Mouse (Mus musculus): ENCODE results near the gene Auts2.

The Auts2 gene

DNA sequence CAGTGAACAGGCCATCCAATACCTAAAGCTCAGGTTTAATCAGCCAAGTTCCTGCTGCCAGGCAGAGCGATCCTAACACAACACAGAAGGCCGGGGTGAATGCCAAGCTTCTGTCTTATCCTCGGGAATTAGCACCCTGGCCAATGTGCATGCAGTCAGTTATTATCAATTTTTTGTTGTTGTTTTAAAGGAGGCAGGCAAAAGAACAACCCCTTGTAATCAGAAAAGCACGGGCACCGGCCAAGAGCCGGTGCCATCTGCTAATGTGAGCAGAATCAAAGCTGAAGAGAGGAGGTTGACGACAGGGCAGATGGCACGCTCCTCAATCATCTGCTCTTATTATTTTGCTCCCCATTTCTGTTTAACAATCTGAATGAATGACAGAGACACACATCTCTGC is 373.1 kb downstream of the Auts2 start:
- no peak for DNase-seq (ENCODE audit: low read depth)

DNA sequence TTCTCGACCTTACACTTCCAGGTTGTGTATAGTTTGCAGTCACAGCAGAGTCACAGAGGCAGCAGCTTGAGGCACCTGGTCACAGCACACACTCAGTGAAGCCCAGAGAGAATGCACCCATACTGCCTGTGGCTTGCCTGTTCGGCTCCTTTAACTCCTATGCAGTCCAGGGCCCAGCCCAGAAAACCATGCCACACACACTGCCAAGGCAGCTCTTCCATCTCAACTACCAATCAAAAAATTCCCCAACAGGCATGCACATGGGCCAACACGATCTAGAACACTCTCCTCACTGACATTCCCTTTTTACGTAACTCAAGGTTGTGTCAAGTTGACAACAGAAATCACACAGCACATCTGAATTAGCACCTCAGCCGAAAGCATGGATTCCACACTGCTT is 374.3 kb downstream of the Auts2 start:
- no peak for DNase-seq (ENCODE audit: low read depth)

DNA sequence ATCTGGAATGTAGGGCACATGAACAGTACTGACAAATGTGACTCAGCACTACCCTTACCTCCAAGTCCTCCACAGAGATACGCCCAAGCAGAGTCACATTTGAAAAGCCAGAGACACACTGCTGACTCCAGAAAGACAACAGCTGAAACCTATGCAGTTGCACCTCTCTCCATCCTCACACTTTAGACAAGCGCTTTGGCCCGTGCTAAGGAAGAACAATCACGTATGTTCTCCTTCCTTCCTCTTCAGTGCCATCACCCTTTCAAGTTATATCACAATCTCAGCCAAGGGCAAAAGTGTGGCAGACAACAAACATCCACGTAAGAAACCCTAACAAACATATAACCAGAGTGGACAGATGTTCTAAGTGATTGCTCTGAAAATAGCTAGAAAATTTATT is 374.9 kb downstream of the Auts2 start:
- no peak for DNase-seq (ENCODE audit: low read depth)

DNA sequence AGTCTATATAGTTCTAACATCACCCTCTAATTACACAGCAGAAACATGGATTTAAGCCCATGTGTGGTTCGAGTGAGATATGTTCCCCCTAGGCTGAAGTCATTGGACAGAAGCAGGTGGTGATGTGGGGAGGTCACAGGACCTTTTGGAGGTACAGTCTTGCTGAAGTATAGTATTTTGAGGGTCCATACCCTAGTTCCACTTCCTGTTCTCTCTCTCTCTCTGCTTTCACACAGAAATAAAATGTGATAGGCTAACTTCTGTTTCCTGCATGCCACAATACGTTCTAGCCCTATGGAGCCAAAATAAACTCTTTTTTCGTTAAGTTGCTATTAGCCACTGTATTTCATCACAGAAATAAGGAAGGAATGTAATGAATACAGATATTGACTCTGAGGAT is 376.6 kb downstream of the Auts2 start:
- no peak for DNase-seq (ENCODE audit: low read depth)

DNA sequence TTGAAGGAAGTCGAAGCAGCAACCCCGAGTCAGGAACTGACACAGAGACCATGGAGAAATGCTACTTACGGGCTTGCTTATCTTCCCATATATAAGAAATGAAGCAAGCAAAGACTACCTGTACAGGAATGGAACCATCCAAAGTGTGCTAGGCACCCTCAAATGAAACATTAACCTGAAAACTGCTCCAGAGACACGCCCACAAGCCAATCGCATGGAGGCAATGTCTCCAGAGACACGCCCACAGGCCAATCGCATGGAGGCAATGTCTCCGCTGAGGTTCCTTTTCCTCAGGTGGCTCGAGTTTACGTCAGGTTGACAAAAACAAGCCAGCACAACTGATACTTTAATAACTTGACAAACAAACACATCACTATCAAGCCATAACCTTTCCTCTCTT is 379.2 kb downstream of the Auts2 start:
- no peak for DNase-seq (ENCODE audit: low read depth)

DNA sequence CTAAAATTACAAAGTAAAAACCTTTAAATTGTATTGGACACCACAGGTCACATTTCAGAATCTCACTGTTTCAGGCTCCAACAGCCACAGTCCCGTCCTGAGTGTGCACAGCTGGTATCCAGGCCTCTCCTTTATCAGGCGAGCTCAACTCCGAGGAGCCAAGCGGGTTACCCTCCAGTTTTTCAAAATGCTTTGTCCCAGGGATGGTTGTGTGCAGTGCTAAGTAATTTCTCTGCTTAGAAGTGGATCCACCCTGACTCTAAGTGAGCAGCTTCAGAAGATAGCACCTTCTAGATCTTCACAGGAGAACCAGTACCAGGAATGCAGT is 381.0 kb downstream of the Auts2 start:
- no peak for DNase-seq (ENCODE audit: low read depth)

DNA sequence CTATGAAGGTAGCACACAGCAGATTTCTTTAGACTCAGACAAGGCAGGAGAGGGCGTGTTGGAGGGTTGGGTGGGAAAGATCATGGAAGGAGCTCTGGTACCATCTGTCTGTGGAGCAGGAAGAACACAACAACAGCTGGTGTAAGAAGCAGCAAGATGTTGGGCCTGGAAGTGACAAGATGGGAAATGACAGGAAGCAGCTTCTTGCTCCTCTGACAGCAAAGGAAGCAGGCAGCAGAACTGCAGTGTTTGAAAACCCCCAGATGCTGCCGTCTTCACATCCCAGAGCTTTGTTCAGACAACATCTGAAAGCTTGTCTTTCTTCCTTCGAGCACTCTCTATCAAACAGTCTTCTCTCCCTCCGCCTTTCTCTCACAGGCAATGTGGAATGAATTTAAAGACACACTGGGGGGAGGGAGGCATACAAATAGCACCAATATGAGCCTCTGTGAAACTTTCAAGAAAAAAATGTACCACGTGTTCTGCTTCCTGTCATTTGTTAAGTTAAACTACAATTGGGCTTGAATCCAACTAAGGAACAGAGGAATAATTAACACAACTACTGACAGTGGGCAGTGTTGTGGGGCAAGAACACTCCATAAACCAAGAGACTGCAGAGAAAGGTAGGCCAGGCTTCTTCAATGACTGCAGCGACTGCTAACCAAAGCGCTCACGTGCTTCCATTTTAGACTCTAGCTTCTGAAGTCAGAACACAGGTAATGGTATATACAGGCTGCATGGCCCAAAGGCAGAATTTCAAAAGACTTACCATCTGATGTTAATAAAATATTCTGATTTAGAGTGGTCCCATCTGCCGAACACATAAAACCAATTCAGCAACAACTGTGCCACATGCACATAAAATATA is 381.6 kb downstream of the Auts2 start:
- DNase-seq (ENCODE audit: low read depth): peak; percentile 5

DNA sequence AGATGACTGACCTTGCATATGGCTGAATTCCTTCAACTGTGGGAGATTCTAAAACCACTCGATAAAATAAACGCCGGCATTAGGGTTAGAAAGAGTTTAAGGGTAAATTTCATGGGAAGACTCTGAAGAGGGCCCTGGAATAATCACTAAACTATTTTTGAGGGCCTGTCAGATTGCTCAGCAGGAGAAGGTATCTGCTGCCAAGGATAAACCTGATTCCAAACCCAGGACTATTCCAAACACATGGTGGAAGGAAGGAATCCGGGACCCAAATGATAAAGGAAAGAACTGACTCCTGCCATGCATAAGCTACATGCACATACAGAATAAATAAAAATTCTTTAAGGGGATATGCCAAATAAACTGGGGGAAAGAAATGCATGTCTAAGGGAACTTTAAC is 399.0 kb downstream of the Auts2 start:
- no peak for DNase-seq (ENCODE audit: low read depth)

DNA sequence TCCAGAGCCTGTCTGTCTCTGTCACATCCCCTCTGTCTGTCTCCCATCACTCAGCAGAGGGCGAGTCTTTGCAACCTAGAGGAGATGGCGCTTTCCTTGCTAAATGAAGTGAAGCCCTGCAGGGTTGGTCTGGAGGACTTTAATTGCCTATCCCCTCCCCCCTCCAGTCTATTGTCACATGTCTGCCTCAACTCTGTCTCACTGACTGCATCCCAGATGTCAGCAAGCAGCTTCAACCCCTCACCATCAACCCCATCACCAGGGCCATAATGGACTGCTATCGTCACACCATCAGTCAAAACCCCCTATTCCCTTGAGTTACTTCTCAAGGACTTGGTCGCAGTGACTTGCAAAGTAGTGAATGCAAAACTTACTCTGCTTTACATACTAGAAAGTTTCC is 402.3 kb downstream of the Auts2 start:
- DNase-seq (ENCODE audit: low read depth): no peak

DNA sequence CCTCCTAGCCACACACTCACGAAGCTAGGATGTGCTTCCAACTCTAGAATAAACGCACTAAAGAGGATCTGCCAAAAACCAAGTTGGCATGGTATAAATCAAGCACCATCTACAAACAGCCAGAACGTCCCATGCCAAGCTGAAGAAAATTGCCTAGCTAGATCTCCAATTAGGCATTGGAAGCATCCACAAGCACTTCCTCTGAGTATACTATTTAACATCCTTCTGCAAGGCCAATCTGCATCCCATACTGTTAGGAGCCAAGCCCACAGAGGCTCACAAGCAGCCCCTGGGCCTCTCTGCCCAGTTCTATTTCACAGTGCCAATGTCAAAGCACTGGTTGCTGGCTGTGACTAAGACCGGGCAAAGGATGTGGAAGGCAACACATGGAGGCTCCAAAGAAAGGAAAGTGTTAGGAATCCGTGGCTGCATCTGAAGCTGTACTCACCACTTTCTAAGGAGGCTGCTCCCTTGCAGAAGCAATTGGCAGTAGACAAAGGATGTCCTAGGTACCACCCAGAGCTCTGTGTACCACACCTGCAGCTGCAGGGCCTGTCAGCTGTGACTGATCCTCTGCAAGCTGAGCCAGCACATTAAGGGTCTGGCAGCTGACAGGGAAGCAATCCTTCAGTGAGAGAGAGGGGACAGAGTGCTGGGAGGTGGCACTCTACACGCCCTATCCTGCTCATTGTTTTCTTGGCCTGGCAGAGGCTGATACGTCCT is 407.0 kb downstream of the Auts2 start:
- DNase-seq (ENCODE audit: low read depth): no peak

DNA sequence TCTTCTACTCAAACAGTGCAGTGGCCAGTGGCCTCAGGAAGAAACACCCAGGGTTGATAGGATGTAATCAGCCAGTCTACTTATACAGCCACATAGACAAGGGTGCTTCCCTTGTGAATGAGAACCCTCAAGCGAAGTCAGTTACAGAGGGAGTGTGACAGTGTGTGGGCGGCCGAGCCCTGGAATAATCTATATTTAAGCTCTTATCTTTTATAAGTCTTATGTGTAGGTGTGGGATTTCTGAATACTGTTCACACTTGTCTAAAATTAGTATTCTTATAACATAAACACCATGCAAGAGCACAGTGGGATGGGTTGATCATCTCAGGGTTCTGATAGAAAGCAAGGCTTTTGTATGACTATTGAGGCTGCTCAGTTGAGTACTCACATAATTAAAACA is 411.2 kb downstream of the Auts2 start:
- no peak for DNase-seq (ENCODE audit: low read depth)

DNA sequence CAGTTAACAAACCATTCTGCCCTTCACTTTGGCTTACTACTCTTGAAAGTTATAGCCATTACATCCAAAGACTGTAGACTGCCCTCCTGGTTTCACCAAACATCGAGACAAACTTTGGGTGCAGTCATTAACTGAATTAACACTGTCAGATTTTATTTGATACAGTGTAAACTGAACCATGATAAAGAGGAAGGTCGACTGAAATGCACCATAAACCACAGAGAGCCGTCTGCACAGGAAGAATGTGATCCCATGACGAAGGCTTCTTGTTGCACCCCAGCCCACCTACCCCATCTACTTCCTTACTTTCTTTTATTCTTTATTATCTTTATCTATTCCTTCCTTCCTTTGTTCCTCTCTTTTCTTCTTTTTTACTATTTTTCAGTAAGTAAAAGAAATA is 412.6 kb downstream of the Auts2 start:
- no peak for DNase-seq (ENCODE audit: low read depth)

DNA sequence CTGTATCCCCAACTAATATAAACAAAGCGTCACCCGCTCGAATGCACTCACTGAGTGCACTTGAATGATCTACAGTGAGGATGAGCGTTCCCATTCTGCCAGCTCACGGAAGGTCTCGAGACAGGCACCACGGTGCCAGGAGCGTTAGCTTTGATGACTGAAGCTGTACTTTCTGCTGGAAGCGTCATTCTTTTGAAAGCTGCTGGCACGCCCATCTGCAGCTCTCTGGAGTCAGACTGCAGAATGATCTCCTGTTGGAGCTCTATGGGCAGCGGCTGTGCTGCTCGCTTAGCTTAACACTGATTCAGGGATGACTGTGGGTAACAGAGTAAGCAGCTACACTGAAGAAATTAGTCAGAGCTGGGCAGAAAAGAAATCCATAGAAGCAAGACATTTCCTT is 416.5 kb downstream of the Auts2 start:
- DNase-seq (ENCODE audit: low read depth): no peak

DNA sequence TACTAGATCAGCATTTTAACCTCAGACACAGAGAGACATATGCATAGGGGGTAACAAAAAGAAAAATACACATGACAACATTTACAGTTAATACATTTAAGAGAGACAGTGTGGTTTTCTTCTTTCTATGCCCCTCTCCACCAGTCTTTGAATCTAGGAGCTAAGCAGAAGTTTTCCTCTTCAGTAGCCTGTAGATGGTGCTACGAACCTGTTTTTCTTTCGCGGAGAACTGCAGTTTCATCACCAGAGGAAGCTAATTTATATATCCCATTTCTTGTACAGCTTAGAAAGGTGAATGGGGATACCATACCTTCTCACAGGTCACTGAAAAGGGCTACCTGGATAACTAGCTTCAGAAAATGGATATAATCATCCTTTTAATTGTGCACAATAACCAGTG is 427.5 kb downstream of the Auts2 start:
- no peak for DNase-seq (ENCODE audit: low read depth)

DNA sequence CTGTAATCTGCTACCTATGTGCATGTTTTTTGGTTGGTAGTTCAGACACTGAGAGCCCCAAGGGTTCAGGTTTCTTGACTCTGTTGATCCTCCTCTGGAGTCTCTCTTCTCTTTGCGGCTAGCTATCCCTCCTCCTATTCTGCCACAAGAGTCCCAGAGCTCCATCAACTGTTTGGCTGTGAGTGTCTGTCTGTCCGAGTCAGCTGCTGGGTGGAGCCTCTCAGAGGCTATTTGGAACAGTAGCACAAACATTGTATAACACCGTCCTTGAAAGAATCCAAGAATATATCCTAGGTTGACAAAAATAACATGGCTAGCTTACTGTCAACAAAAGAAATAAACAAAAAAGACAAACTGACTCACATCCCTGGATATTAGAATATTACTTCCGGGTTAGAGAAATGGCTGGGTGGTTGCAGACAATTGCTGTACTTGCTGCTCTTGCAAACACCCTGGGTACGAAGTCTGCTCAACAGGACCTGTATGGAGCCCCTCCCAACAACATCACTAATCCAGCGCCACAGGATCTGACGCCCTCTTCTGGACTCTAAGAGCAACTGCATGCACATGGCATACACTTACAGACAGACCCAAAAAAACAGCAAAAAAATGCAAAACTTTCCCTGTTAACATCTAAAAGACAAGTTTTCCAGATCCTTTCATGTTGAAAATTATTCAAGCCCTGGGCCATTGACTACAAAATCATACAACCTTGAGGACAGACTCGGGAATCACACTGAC is 428.4 kb downstream of the Auts2 start:
- no peak for DNase-seq (ENCODE audit: low read depth)

DNA sequence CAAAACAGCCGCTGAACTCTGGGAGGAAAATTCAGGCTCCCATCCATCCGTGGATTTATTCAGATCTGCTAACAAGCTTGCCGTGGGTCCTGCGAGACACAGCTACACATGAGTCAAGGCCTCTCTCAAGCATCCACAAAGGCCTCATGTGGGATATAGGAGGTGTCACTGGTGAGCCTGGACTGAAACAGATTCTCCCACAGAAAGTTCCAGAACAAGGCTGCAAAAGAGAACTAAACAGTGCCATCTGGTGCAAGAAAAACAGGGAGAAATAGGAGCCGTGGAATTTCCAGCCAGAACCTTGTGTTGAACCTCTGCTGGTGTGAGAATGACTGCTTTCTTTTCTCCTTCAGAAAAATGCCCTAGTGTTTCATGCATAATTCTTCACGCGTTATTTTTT is 429.7 kb downstream of the Auts2 start:
- no peak for DNase-seq (ENCODE audit: low read depth)

DNA sequence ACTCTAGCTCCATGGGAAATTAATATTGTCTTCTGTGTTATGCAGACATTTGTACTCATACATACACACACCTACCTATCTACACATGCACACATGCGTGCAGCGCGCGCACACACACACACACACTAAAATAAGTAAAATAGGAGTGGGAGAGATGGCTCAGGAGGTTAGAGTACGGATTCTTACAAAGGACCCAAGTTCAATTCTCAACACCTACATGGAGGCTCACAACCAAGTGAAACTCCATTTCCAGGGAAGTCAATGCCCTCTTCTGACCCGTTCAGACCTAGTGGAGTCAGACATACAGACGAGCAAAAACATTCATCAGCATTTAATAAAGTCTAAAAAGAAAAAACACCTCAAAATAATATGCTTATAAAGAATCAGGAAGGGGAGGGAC is 430.5 kb downstream of the Auts2 start:
- DNase-seq (ENCODE audit: low read depth): no peak

DNA sequence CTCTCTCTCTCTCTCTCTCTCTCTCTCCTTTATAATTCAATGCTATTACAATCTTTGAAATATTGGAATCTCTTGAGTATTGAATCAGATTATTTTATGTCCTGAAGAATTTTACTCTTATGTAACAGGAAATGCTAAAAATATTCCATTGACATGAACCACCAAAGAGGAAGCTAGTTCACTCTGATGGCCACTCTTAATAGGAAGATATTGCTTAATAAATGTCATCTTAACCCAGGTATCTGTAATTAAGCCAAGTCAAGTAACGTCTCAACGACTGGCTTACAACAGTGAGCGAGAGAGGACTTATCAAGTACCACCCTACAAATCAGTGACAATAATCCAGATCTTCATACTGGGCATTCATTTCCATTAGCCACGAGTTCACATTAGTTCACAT is 440.7 kb downstream of the Auts2 start:
- no peak for DNase-seq (ENCODE audit: low read depth)

DNA sequence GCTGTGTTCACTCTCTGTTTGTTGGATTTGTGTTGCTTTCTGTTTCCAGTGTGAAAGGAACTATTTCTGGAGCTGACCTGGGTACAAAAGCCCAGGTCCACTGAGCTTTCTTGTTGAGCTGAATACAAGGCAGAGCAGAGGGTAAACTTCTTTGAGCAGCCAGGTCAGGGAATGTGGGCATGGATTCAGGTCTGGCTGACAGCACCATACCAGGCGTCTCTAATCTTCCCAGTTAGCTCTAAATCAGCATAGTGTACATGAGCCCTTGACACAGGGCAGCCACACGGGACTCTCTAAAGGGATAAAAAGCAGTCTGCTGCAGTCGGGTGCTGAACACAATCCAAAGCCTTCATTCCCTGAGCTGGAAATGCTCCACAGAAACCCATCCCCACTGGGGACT is 444.7 kb downstream of the Auts2 start:
- DNase-seq (ENCODE audit: low read depth): no peak

DNA sequence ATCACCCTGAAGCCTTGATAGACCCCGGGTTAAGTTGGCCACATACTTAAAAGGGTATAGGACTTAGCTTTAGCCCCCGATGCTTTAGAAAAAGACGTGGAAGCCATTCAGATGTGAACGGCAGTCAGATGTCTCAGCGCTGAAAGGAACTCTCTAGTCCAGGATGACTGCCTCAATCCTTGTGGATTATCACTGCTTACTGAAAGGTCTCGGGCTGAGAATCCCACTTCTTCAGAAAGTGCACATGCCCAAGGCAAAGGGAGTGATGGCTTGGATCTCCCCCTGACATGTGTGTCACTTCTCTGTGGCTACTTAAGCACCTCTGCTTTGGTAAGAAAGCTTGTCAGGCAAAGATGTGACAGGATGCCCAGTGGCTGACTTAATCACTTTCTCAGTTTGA is 450.4 kb downstream of the Auts2 start:
- DNase-seq (ENCODE audit: low read depth): no peak

DNA sequence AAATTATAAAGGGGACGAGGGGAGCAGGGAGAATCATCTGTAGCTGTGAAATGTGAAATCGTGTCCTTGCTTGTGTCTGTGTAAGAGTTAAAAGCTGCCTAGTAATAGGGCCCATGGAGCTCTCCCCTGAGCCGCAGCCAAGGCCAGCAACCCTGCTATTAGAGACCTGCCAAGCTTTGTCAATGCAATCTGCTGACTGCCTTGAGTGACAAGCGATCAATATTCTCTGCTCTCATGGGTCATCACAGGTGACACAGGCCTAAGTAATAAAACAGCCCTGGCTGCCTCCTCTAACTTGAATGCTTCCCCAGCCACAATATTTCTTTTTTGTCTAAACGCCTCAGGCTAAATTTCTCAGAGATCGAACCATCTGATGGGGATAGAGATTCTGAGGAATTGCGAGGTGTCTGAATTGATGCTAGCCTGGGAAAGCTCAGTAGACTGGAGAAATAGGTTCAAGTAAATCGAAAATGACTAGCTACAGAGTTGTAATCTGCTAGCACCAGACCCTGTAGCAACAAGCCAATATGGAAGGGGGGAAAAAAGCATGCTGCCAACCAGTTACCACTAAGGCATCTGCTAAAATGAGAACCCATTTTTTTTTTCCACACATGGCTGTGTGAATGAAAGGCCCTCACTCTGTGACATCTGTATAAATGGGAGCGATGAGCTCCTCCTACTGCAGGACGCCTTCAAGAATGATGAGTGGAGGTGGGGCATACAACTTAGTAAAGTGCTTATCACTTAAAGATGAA is 453.5 kb downstream of the Auts2 start:
- no peak for DNase-seq (ENCODE audit: low read depth)

DNA sequence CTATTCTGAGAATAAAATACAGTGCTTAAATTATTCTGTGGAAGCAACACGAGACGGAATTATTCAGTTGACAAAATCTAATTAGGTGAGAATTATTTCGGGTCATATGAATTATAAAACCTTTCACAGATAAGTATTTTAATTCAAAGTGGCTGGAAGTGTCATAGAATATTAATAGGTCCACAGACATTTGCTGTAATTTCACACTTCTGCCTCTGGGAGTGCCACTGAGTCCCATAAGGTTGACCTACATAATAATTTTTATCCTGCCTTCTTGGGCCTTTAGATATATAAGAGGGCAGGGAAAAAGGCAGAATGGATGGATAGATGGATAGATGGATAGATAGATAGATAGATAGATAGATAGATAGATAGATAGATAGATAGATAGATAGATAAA is 454.6 kb downstream of the Auts2 start:
- no peak for DNase-seq (ENCODE audit: low read depth)

Measured in naive thymus-derived CD4-positive, alpha-beta T cell, adult 2 months (primary cell).